20 mouse cellular contexts compared by ENCODE assay signal in genomic region chr3:86107637-86108539, GRCm38 (mm10). TPM values are rescaled to one million over a fixed set of nuclear protein-coding genes. Genes with fewer than 3 reads are reported as not detected.
DNase-seq lines count a peak whose midpoint lies in the region; ATAC-seq and TF ChIP-seq lines count a peak whose summit lies in the region.
"Had no signal": no experiment of that assay in that cellular context is flagged by ENCODE, and none has a peak within 500 bp of the region (broad histone marks: within the 10 kb centered on the region; RNA-seq: fewer than 3 reads in every experiment).

No protein-coding gene starts in this region.

- intact Hi-C loops in heart, postnatal 25 days (cut with DNase I) = no loop called here

- peak overlapping the region; percentile 44; the same call in 1 of the 2 replicates for H3K27ac ChIP-seq in bone marrow, adult 2 months (ENCODE audit: control insufficient read depth, insufficient read depth, low read depth, low read length, poor library complexity)
- H3K27ac ChIP-seq in liver, postnatal 0 days (ENCODE audit: low read depth) = peak overlapping the region; percentile 66
- H3K27ac ChIP-seq: hindbrain, embryonic 14.5 days; macrophage had no signal

- WGBS in bone marrow, adult 2 months = 85% methylated on average over 8 of the region's 8 CpGs
- 46% methylated on average over 8 of the region's 8 CpGs for WGBS in large intestine, adult 2 months
- 82% methylated on average over 8 of the region's 8 CpGs for WGBS in liver, postnatal 0 days (ENCODE audit: insufficient replicate concordance)

- no peak for TF ChIP-seq CTCF in bone marrow, adult 2 months (IDR thresholded peaks at IDR 0.05; ENCODE audit: control insufficient read depth, insufficient read depth, low read length)
- no peak for TF ChIP-seq CTCF in liver, postnatal 0 days (IDR thresholded peaks at IDR 0.05; ENCODE audit: low read depth)

- 0 out of 2 replicates have a peak, but pooled peaks cover 7% of the 10 kb centered on the region for H3K36me3 ChIP-seq in liver, postnatal 0 days (replicated peaks; ENCODE audit: insufficient read depth, low read length)

- TF ChIP-seq EP300 in liver, postnatal 0 days (IDR thresholded peaks at IDR 0.05; ENCODE audit: low read depth) = no peak

- peak overlapping the region; percentile 39; the same call in 1 of the 2 replicates for H3K4me2 ChIP-seq in liver, postnatal 0 days (ENCODE audit: low read depth, low read length)
- H3K4me2 ChIP-seq: hindbrain, embryonic 14.5 days; lung, embryonic 14.5 days had no signal

- ATAC-seq in liver, postnatal 0 days = peak; percentile 33; the same call in 1 of the 2 replicates
- ATAC-seq: activated CD4-positive, CD25-positive, alpha-beta regulatory T cell, adult 4 months; Patski had no signal

- no peak overlapping the region for H3K9ac ChIP-seq in liver, postnatal 0 days (replicated peaks)
- H3K9ac ChIP-seq: hindbrain, embryonic 14.5 days; lung, embryonic 14.5 days had no signal

- TF ChIP-seq POLR2A in bone marrow, adult 2 months (IDR thresholded peaks at IDR 0.05; ENCODE audit: borderline replicate concordance, control insufficient read depth, low read depth, low read length) = no peak

- H3K27me3 ChIP-seq in liver, postnatal 0 days (ENCODE audit: insufficient read depth, low read length) = no peaks in the 10 kb centered on the region
- H3K27me3 ChIP-seq: Patski had no signal

- peak; percentile 69 for DNase-seq in heart, adult 11 months
- no peak for DNase-seq in heart, postnatal 25 days (ENCODE audit: low spot score)
- DNase-seq in large intestine, adult 2 months (ENCODE audit: low read depth, low spot score) = peak; percentile 63
- no peak for DNase-seq in liver, postnatal 0 days
- no peak for DNase-seq in adipocyte (ENCODE audit: low spot score)
- no peak for DNase-seq in adrenal gland, postnatal 4 days (ENCODE audit: low spot score in 2 of 2)
- DNase-seq in yolk sac, embryonic 10.5 days (ENCODE audit: low spot score) = no peak
- DNase-seq: adrenal gland, postnatal 36 days; cerebellum, postnatal 10 days; kidney, adult 11 months; kidney, postnatal 25 days; layer of hippocampus, adult 9-11 months; lung, embryonic 14.5 days; right cerebral cortex, postnatal 14 days; thymus, postnatal 14 days had no signal

- no peaks in the 10 kb centered on the region for H3K9me3 ChIP-seq in liver, postnatal 0 days (ENCODE audit: low read length)

- no peak overlapping the region for H3K4me3 ChIP-seq in bone marrow, adult 2 months (replicated peaks; ENCODE audit: control insufficient read depth, low read depth, low read length)
- no peak overlapping the region for H3K4me3 ChIP-seq in liver, postnatal 0 days (ENCODE audit: low read depth, low read length)

- H3K4me1 ChIP-seq in bone marrow, adult 2 months (ENCODE audit: control insufficient read depth, insufficient read depth, low read length) = no peaks in the 10 kb centered on the region; the same call in 1 of the 2 replicates
- peaks cover 11% of the 10 kb centered on the region for H3K4me1 ChIP-seq in liver, postnatal 0 days (ENCODE audit: insufficient read depth)

RNA-seq across cellular contexts. Expression of gene Rps3a1, which starts 34.6 kb away (rescaled TPM):
- total RNA-seq in heart, postnatal 25 days (2021) = 100 to 1,000 TPM; 442 to 500 TPM
- 1,120 and 1,318 TPM in 2 replicates for polyA plus RNA-seq in bone marrow, adult 2 months (2011; ENCODE audit: insufficient read depth, insufficient read length, low replicate concordance, missing spikeins)
- polyA plus RNA-seq in large intestine, adult 2 months (2012; rRNA removed) = 363 and 371 TPM in 2 replicates
- polyA plus RNA-seq in liver, postnatal 0 days (2015; fragmentation: Nextera tagmentation; extraction: Ambion mirVana) = 751 and 788 TPM in 2 replicates
- 1,000 to 10,000 TPM; 1,164 to 1,170 TPM for total RNA-seq in adrenal gland, postnatal 4 days (2021)

Comparison
In these comparisons a context has a peak if more than half of its experiments do, and no peak if none do; other contexts are left out.
1. DNase-seq: peak in heart, adult 11 months (single experiment) and large intestine, adult 2 months (single experiment); none in heart, postnatal 25 days (single experiment), liver, postnatal 0 days (single experiment), adipocyte (single experiment), adrenal gland, postnatal 4 days (0 of 2) and yolk sac, embryonic 10.5 days (single experiment).